Mouse (Mus musculus) 3T3-L1 (cell line): ENCODE results near the gene Mpdz.

Experiments used
- DNase-seq: peaks from one replicate; pipeline ENCODE4 v3.0.0-alpha.2; 2015; ENCODE audit warnings: low read depth, low spot score

Mpdz gene

GRCm38 (mm10) chr4:81392869-81393268, 49.7 kb downstream of the Mpdz start:
- no peak for DNase-seq

- no peak for DNase-seq
Measured at GRCm38 (mm10) chr4:81389263-81389662, 53.4 kb downstream of the Mpdz start.

- DNase-seq = peak; percentile 14
Measured at GRCm38 (mm10) chr4:81387644-81388043, 55.0 kb downstream of the Mpdz start.

GRCm38 (mm10) chr4:81372355-81372754, 70.3 kb downstream of the Mpdz start:
- DNase-seq = no peak

GRCm38 (mm10) chr4:81351368-81351767, 91.2 kb downstream of the Mpdz start:
- no peak for DNase-seq

GRCm38 (mm10) chr4:81348646-81349045, 94.0 kb downstream of the Mpdz start:
- DNase-seq = no peak

- no peak for DNase-seq
Measured at GRCm38 (mm10) chr4:81345141-81345540, 97.5 kb downstream of the Mpdz start.

- DNase-seq = no peak
Measured at GRCm38 (mm10) chr4:81333628-81333991, 109.0 kb downstream of the Mpdz start.

GRCm38 (mm10) chr4:81332901-81333627, 109.6 kb downstream of the Mpdz start:
- DNase-seq = no peak

GRCm38 (mm10) chr4:81332439-81332841, 110.2 kb downstream of the Mpdz start:
- no peak for DNase-seq

GRCm38 (mm10) chr4:81327694-81328093, 114.9 kb downstream of the Mpdz start:
- DNase-seq = no peak

- no peak for DNase-seq
Measured at GRCm38 (mm10) chr4:81323853-81324252, 118.8 kb downstream of the Mpdz start.

- no peak for DNase-seq
Measured at GRCm38 (mm10) chr4:81322232-81322631, 120.4 kb downstream of the Mpdz start.

GRCm38 (mm10) chr4:81314618-81315017, 128.0 kb downstream of the Mpdz start:
- no peak for DNase-seq

GRCm38 (mm10) chr4:81313246-81313645, 129.4 kb downstream of the Mpdz start:
- no peak for DNase-seq

GRCm38 (mm10) chr4:81310168-81310474, 132.5 kb downstream of the Mpdz start:
- no peak for DNase-seq

GRCm38 (mm10) chr4:81309473-81310167, 133.0 kb downstream of the Mpdz start:
- peak; percentile 94 for DNase-seq

GRCm38 (mm10) chr4:81307596-81308265, 134.9 kb downstream of the Mpdz start:
- DNase-seq = no peak

GRCm38 (mm10) chr4:81302056-81302455, 140.6 kb downstream of the Mpdz start:
- DNase-seq = peak; percentile 81

GRCm38 (mm10) chr4:81298384-81298783, 144.2 kb downstream of the Mpdz start:
- DNase-seq = no peak

GRCm38 (mm10) chr4:81293309-81293708, 149.3 kb downstream of the Mpdz start:
- no peak for DNase-seq

GRCm38 (mm10) chr4:81285564-81285963, 157.1 kb downstream of the Mpdz start:
- DNase-seq = no peak

- DNase-seq = no peak
Measured at GRCm38 (mm10) chr4:81283611-81284010, 159.0 kb downstream of the Mpdz start.
